Mouse (Mus musculus): ENCODE results near the gene 2200002D01Rik.
A peak's percentile ranks its signal among the peaks of the same experiment; 100 is the strongest.
"Not testable (repeated sequence)": the region's sequence is repeated elsewhere in the genome, so short reads cannot be mapped to it uniquely, and the experiment has no call there.

2200002D01Rik gene

GRCm38 (mm10) chr7:29238019-29238967, 10.0 kb downstream of the 2200002D01Rik start, which contains the start of gene Yif1b:
Yif1b (plus strand) TSS chr7:29238329.
- DNase-seq (ENCODE audit: low read depth, low spot score) = peak; percentile 100

GRCm38 (mm10) chr7:29237596-29237995, 10.7 kb downstream of the 2200002D01Rik start:
- not testable (repeated sequence) for DNase-seq (ENCODE audit: low read depth, low spot score)

- DNase-seq (ENCODE audit: low read depth, low spot score) = no peak
Measured at GRCm38 (mm10) chr7:29236593-29236992, 11.7 kb downstream of the 2200002D01Rik start.

GRCm38 (mm10) chr7:29234661-29235060, 13.6 kb downstream of the 2200002D01Rik start:
- no peak for DNase-seq (ENCODE audit: low read depth, low spot score)

- DNase-seq (ENCODE audit: low read depth, low spot score) = peak; percentile 80
Measured at GRCm38 (mm10) chr7:29233745-29234144, 14.5 kb downstream of the 2200002D01Rik start.

GRCm38 (mm10) chr7:29232247-29233013, 15.8 kb downstream of the 2200002D01Rik start, which contains the start of gene Kcnk6:
Kcnk6 (minus strand) TSS chr7:29232515.
- no peak for DNase-seq (ENCODE audit: low read depth, low spot score)

GRCm38 (mm10) chr7:29231517-29231916, 16.7 kb downstream of the 2200002D01Rik start:
- no peak for DNase-seq (ENCODE audit: low read depth, low spot score)

- DNase-seq (ENCODE audit: low read depth, low spot score) = no peak
Measured at GRCm38 (mm10) chr7:29230560-29230959, 17.7 kb downstream of the 2200002D01Rik start.

- DNase-seq (ENCODE audit: low read depth, low spot score) = no peak
Measured at GRCm38 (mm10) chr7:29228202-29228601, 20.1 kb downstream of the 2200002D01Rik start.

GRCm38 (mm10) chr7:29225520-29225919, 22.7 kb downstream of the 2200002D01Rik start:
- DNase-seq (ENCODE audit: low read depth, low spot score) = no peak

GRCm38 (mm10) chr7:29224756-29225394, 23.4 kb downstream of the 2200002D01Rik start:
- peak; percentile 56 for DNase-seq (ENCODE audit: low read depth, low spot score)

- no peak for DNase-seq (ENCODE audit: low read depth, low spot score)
Measured at GRCm38 (mm10) chr7:29214846-29215245, 33.4 kb downstream of the 2200002D01Rik start.

GRCm38 (mm10) chr7:29214236-29214635, 34.0 kb downstream of the 2200002D01Rik start:
- no peak for DNase-seq (ENCODE audit: low read depth, low spot score)

GRCm38 (mm10) chr7:29213675-29214082, 34.6 kb downstream of the 2200002D01Rik start, which contains the start of gene Catsperg1:
Catsperg1 (minus strand) TSS chr7:29214035.
- DNase-seq (ENCODE audit: low read depth, low spot score) = peak; percentile 65

GRCm38 (mm10) chr7:29212775-29213560, 35.3 kb downstream of the 2200002D01Rik start:
- not testable (repeated sequence) for DNase-seq (ENCODE audit: low read depth, low spot score)

- no peak for DNase-seq (ENCODE audit: low read depth, low spot score)
Measured at GRCm38 (mm10) chr7:29212199-29212765, 36.0 kb downstream of the 2200002D01Rik start.

GRCm38 (mm10) chr7:29211415-29212198, 36.7 kb downstream of the 2200002D01Rik start:
- DNase-seq (ENCODE audit: low read depth, low spot score) = peak; percentile 58

- DNase-seq (ENCODE audit: low read depth, low spot score) = not testable (repeated sequence)
Measured at GRCm38 (mm10) chr7:29211013-29211412, 37.3 kb downstream of the 2200002D01Rik start.

- DNase-seq (ENCODE audit: low read depth, low spot score) = no peak
Measured at GRCm38 (mm10) chr7:29202577-29202976, 45.7 kb downstream of the 2200002D01Rik start.
